Mouse (Mus musculus): Measurements from ENCODE around the gene Olfr481.

The Olfr481 gene

GRCm38 (mm10) chr7:108079555-108079954 is at the start of gene Olfr481:
TSS of gene Olfr481 (plus strand) at chr7:108079855.
- TF ChIP-seq GATA4 (IDR thresholded peaks at IDR 0.05; ENCODE audit: insufficient replicate concordance, low read length) = no peak

- TF ChIP-seq GATA4 (IDR thresholded peaks at IDR 0.05; ENCODE audit: insufficient replicate concordance, low read length) = no peak
Observed at GRCm38 (mm10) chr7:108033889-108034288, 45.8 kb upstream of the Olfr481 start, which contains the start of gene Olfr478. TSS of gene Olfr478 (minus strand) at chr7:108033989.

GRCm38 (mm10) chr7:108050393-108050792 is 29.3 kb upstream of the Olfr481 start, which contains the start of gene Olfr479:
TSS of gene Olfr479 (plus strand) at chr7:108050693.
- no peak for TF ChIP-seq GATA4 (IDR thresholded peaks at IDR 0.05; ENCODE audit: insufficient replicate concordance, low read length)

GRCm38 (mm10) chr7:108067246-108067645 is 12.4 kb upstream of the Olfr481 start, which contains the start of gene Olfr480:
TSS of gene Olfr480 (minus strand) at chr7:108067346.
- TF ChIP-seq GATA4 (IDR thresholded peaks at IDR 0.05; ENCODE audit: insufficient replicate concordance, low read length) = no peak

- TF ChIP-seq GATA4 (IDR thresholded peaks at IDR 0.05; ENCODE audit: insufficient replicate concordance, low read length) = no peak
Observed at GRCm38 (mm10) chr7:108097486-108097885, 17.8 kb downstream of the Olfr481 start, which contains the start of gene Olfr482. TSS of gene Olfr482 (minus strand) at chr7:108097586.

DNA sequence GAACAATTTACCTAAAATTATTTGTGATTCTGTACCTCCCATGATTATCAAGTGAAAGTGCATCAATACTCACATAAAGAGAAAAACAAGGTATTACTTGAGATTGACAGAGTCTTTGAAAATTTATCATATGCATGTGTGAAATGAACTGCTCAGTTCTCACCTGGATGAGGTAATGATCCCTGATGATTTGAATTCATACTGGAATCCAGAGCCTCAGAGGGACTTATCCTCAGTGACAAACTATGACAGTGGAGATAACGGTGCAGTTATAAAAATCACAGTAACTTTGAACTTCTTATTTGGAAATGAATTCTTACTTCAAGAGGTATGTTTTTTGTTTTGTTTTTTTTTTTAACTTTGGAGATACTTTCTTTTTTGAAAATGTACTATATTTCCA is 20.9 kb downstream of the Olfr481 start, which contains the start of gene Olfr483:
Gene Olfr483 (plus strand): TSS at position 301 of the 400 bp plus-strand sequence.
- TF ChIP-seq GATA4 (IDR thresholded peaks at IDR 0.05; ENCODE audit: insufficient replicate concordance, low read length) = no peak

- TF ChIP-seq GATA4 (IDR thresholded peaks at IDR 0.05; ENCODE audit: insufficient replicate concordance, low read length) = no peak
Observed at GRCm38 (mm10) chr7:108120681-108121080, 41.0 kb downstream of the Olfr481 start.

DNA sequence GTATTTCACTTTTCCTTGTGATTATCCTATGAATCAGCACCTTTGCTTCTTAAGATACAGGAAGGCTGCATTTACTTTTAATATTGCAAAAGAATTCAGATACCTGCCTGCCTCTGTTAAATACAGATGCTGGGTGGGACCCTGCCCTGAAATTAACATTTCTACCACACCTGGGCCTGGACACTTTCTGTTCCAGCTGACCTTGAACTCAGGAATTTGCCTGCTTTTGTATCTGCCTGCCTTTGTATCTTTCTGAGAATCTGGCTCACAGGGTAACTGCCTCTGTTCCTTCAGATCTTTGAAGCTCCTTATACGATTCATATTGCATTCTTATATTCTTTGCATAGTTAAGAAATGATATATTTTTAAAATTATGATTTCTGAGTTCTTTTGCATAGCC is 41.8 kb downstream of the Olfr481 start:
- TF ChIP-seq GATA4 (IDR thresholded peaks at IDR 0.05; ENCODE audit: insufficient replicate concordance, low read length) = no peak

GRCm38 (mm10) chr7:108127349-108127748 is 47.7 kb downstream of the Olfr481 start, which contains the start of gene Olfr484:
TSS of gene Olfr484 (minus strand) at chr7:108127449.
- TF ChIP-seq GATA4 (IDR thresholded peaks at IDR 0.05; ENCODE audit: insufficient replicate concordance, low read length) = no peak

Data from liver, adult (tissue).